Mouse (Mus musculus): ENCODE measurements at regions not wholly inside any gene's neighbourhood (a gene's known extent, or its start where the extent isn't known, plus 50 kb on each side); places are given as distances from the start of the nearest gene placed in this dataset.

- TF ChIP-seq CTCF (IDR thresholded peaks at IDR 0.05 in 2 of 3, conservative IDR thresholded peaks at IDR 0.05 in 1 of 3; ENCODE audit: control insufficient read depth in 1 of 3, insufficient read depth in 1 of 3, low read depth in 2 of 3, low read length in 3 of 3, poor library complexity in 1 of 3, severe bottlenecking in 1 of 3) (no peak), POLR2AphosphoS2 (IDR thresholded peaks at IDR 0.05; ENCODE audit: low read length) (no peak), RAD21 (IDR thresholded peaks at IDR 0.05; ENCODE audit: low read depth, low read length) (no peak), NRF1 (IDR thresholded peaks at IDR 0.05; ENCODE audit: insufficient read depth, low read depth, low read length, poor library complexity, severe bottlenecking) (no peak), NELFE (IDR thresholded peaks at IDR 0.05; ENCODE audit: low read depth, low read length) (no peak), TAL1 (IDR thresholded peaks at IDR 0.05; ENCODE audit: low read length) (no peak), GATA1 (IDR thresholded peaks at IDR 0.05; ENCODE audit: low read depth, low read length) (no peak), MAZ (IDR thresholded peaks at IDR 0.05; ENCODE audit: low read depth, low read length) (no peak), MYC (IDR thresholded peaks at IDR 0.05; ENCODE audit: low read depth, low read length) (no peak), E2F4 (IDR thresholded peaks at IDR 0.05; ENCODE audit: borderline replicate concordance, low read depth, low read length) (no peak), POLR2A (IDR thresholded peaks at IDR 0.05; ENCODE audit: control insufficient read depth in 1 of 2, insufficient read depth in 1 of 2, low read depth in 1 of 2, low read length in 2 of 2, poor library complexity in 1 of 2) (no peak)
Observed at GRCm38 (mm10) chr2:21282505-21283200, 77.1 kb downstream of the Thnsl1 start.
